Mouse (Mus musculus) G1E (cell line): ENCODE results near the gene Iqgap1. TPM values are rescaled to one million over a fixed set of nuclear protein-coding genes. Genes with fewer than 3 reads are reported as not detected.

ENCODE experiments used
- ATAC-seq: 2 replicates; pipeline ENCODE4 v1.8.0; 2016; ENCODE audit warnings: mild to moderate bottlenecking; ENCODE audit not compliant: insufficient number of reproducible peaks, poor library complexity, low FRiP score, severe bottlenecking; ENCODE audit errors: extremely low read depth
- DNase-seq: peaks from one replicate; pipeline ENCODE4 v3.0.0; 2012; ENCODE audit warnings: low spot score
- H3K27me3 ChIP-seq: 2 replicates; pipeline ENCODE4 v1.6.1; 2012; ENCODE audit warnings: mild to moderate bottlenecking, low read length, inconsistent platforms; ENCODE audit not compliant: insufficient read depth
- H3K36me3 ChIP-seq: replicated peaks from 2 replicates; pipeline ENCODE3; 2012; ENCODE audit warnings: mild to moderate bottlenecking, inconsistent platforms
- H3K4me1 ChIP-seq: 2 replicates; pipeline ENCODE4 v1.6.1; 2012; ENCODE audit warnings: low read depth, low read length, inconsistent platforms, mixed read lengths; ENCODE audit not compliant: insufficient read depth
- H3K4me3 ChIP-seq: 2 replicates; pipeline ENCODE4 v1.5.1; 2012; ENCODE audit warnings: low read depth, mild to moderate bottlenecking, inconsistent platforms, low read length, moderate library complexity, mixed read lengths
- H3K9me3 ChIP-seq: replicated peaks from 2 replicates; pipeline ENCODE4 v1.6.1; 2012; ENCODE audit warnings: inconsistent platforms
- CTCF ChIP-seq: IDR thresholded peaks from 2 replicates; pipeline ENCODE4 v1.5.1; 2012; ENCODE audit warnings: low read depth, low read length, inconsistent platforms, mixed read lengths
- GATA1 ChIP-seq: IDR thresholded peaks from 2 replicates; pipeline ENCODE4 v1.6.1; 2012; ENCODE audit warnings: borderline replicate concordance, low read length, inconsistent platforms, mixed read lengths
- GATA2 ChIP-seq: IDR thresholded peaks from 2 replicates; pipeline ENCODE4 v1.6.1; 2012; ENCODE audit warnings: low read depth, low read length, inconsistent platforms, borderline replicate concordance
- POLR2AphosphoS5 ChIP-seq: IDR thresholded peaks from 2 replicates; pipeline ENCODE4 v1.6.1; 2012; ENCODE audit warnings: low read depth, low read length, inconsistent platforms; ENCODE audit not compliant: insufficient replicate concordance
- TAL1 ChIP-seq: conservative IDR thresholded peaks from 2 replicates; pipeline ENCODE4 v1.6.1; 2012; ENCODE audit warnings: low read depth, low read length, inconsistent platforms, mixed read lengths
- polyA plus RNA-seq: library from polyadenylated mRNA; stranded (reverse); fragments of >175 nt; gene quantifications from 2 replicates; pipeline ENCODE4 v1.2.3, GENCODE M21; 2012
- total RNA-seq, 2 experiments: library from RNA; stranded (forward) in 1 of 2; stranded (reverse) in 1 of 2; fragments of 200-1000 nt in 1 of 2; fragments of >200 nt in 1 of 2; fragmentation: Nextera tagmentation in 1 of 2; gene quantifications; 2 replicates each; pipeline ENCODE4 v1.2.3; 2014 to 2017

Gene Iqgap1
- total RNA-seq (2014; fragmentation: Nextera tagmentation) (165 and 179 TPM in 2 replicates), total RNA-seq (2017) (153 and 174 TPM in 2 replicates), polyA plus RNA-seq (16.3 and 22.0 TPM in 2 replicates)

DNA sequence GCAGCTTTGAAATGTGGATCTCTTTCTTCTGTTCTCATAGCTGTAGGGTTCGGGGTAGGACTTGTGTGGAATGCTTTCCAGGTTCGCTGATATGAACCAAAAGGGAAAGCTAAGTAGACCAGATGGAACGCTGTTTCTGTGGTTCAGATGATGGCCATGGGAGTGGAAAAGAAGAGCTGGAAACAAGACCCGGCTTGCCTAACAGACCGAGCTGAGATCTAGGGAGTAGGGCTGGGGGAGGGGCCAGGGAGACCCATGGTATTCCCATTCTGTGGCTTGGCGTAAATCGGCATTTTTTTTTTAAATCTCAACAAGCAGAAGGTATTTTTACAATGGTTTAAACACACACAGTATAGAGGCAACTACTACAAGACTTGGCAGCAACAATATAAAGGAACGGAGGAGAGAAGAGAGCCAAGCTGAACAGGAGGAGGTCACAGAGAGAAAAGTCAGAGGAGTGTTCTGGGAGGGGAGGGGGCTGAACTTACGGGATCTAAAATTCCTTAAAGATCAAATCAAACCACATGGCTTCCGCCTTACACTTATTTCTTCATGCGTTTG lies at the start of gene Iqgap1:
Gene Iqgap1 (minus strand): TSS at position 132 of the 561 bp plus-strand sequence.
- DNase-seq (no peak), ATAC-seq (no peak)
- no peak for TF ChIP-seq GATA2
- TF ChIP-seq POLR2AphosphoS5: no peak
- TF ChIP-seq TAL1: no peak
- no peak for TF ChIP-seq CTCF
- no peak for TF ChIP-seq GATA1
- Histone ChIP-seq H3K36me3 (no peaks in the 10 kb centered on the region), H3K4me1 (peaks cover 41% of the 10 kb centered on the region), H3K9me3 (no peaks in the 10 kb centered on the region), H3K4me3 (no peak within 1 kb of the TSS), H3K27me3 (peaks cover 2% of the 10 kb centered on the region)

DNA sequence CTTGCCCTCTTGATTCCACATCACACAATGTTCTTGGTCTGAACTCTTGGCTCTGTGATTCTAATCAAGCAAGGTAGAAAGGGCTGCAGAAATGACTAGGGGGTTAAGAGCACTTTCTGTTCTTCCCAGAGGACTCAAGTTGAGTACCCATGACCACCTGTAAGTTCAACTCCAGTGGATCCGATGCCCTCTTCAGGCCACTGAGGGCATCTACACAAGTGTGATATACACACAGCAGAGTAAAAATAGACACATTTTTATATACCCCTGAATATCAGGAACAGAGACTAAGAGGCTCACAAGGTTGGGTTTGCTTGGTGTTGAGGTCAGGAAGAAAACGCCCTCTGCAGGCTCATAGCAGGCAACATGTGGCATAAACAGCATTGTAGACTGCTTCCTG lies 47.9 kb upstream of the Iqgap1 start:
- no peaks in the 10 kb centered on the region for H3K27me3 ChIP-seq
- DNase-seq (no peak), ATAC-seq (no peak)
- H3K36me3 ChIP-seq: peaks cover 43% of the 10 kb centered on the region
- H3K9me3 ChIP-seq: no peaks in the 10 kb centered on the region; the same call in 1 of the 2 replicates
- no peak overlapping the region for H3K4me3 ChIP-seq
- TF ChIP-seq CTCF (no peak), POLR2AphosphoS5 (no peak), GATA1 (no peak), GATA2 (no peak), TAL1 (no peak)
- H3K4me1 ChIP-seq: peaks cover 7% of the 10 kb centered on the region

GRCm38 (mm10) chr7:80873038-80873437 lies 47.3 kb upstream of the Iqgap1 start:
- Histone ChIP-seq H3K9me3 (no peaks in the 10 kb centered on the region; the same call in 1 of the 2 replicates), H3K4me1 (peaks cover 7% of the 10 kb centered on the region), H3K36me3 (peaks cover 45% of the 10 kb centered on the region), H3K4me3 (no peak overlapping the region), H3K27me3 (no peaks in the 10 kb centered on the region)
- ATAC-seq: no peak
- TF ChIP-seq POLR2AphosphoS5 (no peak), CTCF (no peak), GATA2 (no peak)
- DNase-seq: peak; percentile 37

GRCm38 (mm10) chr7:80868686-80869085 lies 42.9 kb upstream of the Iqgap1 start:
- Histone ChIP-seq H3K4me3 (no peak overlapping the region), H3K4me1 (peaks cover 16% of the 10 kb centered on the region), H3K36me3 (peaks cover 40% of the 10 kb centered on the region), H3K27me3 (no peaks in the 10 kb centered on the region), H3K9me3 (no peaks in the 10 kb centered on the region)
- DNase-seq: no peak
- TF ChIP-seq TAL1 (no peak), GATA2 (no peak), GATA1 (no peak), CTCF (no peak), POLR2AphosphoS5 (no peak)
- ATAC-seq: no peak

GRCm38 (mm10) chr7:80866514-80867147 lies 40.9 kb upstream of the Iqgap1 start:
- H3K4me3 ChIP-seq: no peak overlapping the region
- no peak for DNase-seq
- H3K36me3 ChIP-seq: peaks cover 47% of the 10 kb centered on the region
- TF ChIP-seq GATA1 (no peak), POLR2AphosphoS5 (no peak), GATA2 (no peak), CTCF (no peak), TAL1 (no peak)
- peaks cover 16% of the 10 kb centered on the region for H3K4me1 ChIP-seq
- no peaks in the 10 kb centered on the region for H3K27me3 ChIP-seq
- no peak for ATAC-seq
- no peaks in the 10 kb centered on the region for H3K9me3 ChIP-seq

DNA sequence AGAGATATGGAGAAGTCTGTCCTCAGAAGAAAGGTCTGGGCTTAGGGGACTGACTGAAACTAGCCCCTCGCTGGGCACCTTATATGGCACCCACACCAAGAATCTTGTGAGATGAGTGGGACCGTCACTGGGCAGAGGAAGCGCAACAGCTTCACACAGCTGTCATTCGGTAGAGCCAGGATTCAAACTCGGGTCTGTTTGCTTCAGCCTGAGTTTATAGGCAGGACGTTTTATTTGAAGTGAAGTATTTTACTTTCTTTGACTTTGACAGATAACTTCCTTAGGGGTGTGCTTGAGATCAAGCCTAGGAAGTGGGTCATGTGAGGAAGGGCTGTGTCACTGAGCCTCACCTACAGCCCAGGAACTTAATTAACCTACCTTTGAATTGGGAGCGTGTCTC lies 39.7 kb upstream of the Iqgap1 start:
- Histone ChIP-seq H3K4me1 (peaks cover 25% of the 10 kb centered on the region), H3K36me3 (peaks cover 43% of the 10 kb centered on the region), H3K4me3 (no peak overlapping the region), H3K9me3 (no peaks in the 10 kb centered on the region), H3K27me3 (no peaks in the 10 kb centered on the region)
- no peak for DNase-seq
- no peak for ATAC-seq
- no peak for TF ChIP-seq GATA2
- no peak for TF ChIP-seq POLR2AphosphoS5
- no peak for TF ChIP-seq GATA1
- no peak for TF ChIP-seq TAL1
- no peak for TF ChIP-seq CTCF

- Histone ChIP-seq H3K9me3 (no peaks in the 10 kb centered on the region), H3K4me3 (no peak overlapping the region), H3K36me3 (peaks cover 43% of the 10 kb centered on the region), H3K27me3 (no peaks in the 10 kb centered on the region), H3K4me1 (peaks cover 31% of the 10 kb centered on the region)
- DNase-seq (no peak), ATAC-seq (no peak)
- TF ChIP-seq GATA1: no peak
These were observed 39.1 kb upstream of the Iqgap1 start for GRCm38 (mm10) chr7:80864831-80865230.
